Mouse (Mus musculus) thymus, postnatal 4 days (tissue): ENCODE data around the gene Dntt.

Experiments used
- DNase-seq: peaks from one replicate; pipeline ENCODE4 v3.0.0; 2021

The Dntt gene

DNA sequence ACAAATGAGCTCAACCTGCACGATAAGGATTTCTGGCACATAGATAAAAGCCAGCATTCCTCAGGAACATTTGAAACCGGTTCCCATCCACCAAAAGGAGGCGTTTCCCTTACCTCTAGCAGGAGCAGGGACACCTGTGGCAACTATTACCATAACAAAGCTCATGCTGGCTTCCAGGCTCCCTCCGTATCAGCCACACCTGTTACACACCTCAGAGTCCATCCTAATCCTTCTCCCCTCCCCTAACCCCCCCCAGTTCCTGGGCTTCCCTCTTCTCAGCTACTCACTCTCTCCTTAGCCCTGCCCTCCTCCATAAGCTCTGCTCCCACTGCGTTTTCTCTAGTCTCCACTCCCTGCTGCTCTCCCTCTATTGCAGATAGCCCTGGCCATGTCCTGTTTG is 15.5 kb upstream of the Dntt start:
- DNase-seq = no peak

DNA sequence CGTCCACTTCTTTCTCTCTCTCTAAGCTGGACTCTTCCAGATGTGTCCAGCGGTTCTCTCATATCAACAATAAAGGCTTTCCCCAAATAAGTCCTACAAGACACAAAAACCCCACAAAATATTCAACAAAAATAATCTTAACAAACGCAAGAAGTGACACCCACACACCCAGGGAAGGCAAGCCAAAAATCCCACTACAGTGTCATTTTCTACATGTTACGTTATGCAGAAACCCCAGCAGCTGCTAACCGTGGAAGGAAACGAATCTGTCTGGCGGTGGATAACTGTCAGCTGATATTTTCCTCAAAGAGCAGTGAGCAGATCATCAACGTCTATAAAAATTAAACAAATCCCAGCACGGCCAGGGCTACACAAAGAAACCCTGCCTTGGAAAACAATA is 15.1 kb upstream of the Dntt start:
- no peak for DNase-seq

DNA sequence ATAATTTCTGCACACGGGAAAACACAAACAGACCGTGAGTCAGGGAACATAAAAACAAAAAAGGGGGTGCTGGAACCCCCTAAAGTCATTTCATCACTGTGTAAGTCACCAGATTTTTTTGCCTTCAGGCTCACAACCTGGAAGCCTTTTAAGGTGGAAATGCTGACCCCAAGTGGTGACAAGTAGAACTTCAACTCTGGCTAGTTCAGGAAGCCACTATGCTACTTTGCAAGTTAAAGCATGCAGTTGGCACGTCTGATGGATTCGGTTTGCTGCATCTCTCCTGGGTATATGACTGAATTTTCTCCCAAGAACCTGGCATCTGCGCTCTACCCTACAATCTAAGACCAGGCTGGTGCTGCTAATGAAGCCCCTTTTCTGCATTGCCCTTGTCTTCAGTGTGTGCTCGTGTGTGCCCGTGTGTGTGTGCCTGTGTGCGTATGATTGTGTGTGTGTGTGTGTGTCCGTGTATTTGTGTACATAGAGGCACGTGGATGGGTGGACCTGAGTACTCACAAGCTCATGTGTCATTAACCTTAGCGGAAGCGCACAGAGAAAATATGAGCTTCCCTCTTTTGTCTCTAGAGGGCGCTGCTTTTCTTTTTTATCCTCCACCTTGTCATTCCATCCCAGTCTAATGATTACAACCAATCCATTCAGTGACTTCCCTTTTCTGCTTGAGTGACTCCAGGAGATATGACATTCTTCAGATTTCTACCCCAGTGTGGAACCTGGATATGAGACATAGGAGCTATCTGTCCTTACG is 12.9 kb upstream of the Dntt start:
- peak; percentile 71 for DNase-seq

DNA sequence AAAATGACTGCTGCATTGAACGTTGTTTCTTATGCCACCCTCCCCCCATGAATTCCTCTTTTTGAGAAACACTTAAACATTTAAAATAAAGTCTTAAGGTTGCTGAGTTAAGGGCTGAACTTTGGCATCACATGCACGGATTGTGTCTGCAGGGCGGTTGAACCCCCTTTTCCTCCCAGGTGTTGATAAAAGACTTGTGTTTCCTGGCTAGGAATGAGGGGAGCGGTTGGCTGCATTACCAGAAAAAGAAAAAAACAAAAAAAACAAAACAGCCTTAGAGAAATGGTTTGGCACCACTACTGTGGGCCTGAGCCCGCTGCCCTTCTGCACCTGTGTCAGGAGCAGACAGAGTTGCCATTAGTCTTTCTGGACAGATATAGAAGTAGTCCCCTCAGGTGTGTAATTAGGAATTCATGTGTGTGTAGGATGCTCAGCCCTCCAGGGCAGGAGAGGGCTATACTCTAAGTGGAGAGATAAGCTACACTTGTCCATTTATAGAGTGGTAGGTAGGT is 9.9 kb upstream of the Dntt start:
- peak; percentile 57 for DNase-seq

DNA sequence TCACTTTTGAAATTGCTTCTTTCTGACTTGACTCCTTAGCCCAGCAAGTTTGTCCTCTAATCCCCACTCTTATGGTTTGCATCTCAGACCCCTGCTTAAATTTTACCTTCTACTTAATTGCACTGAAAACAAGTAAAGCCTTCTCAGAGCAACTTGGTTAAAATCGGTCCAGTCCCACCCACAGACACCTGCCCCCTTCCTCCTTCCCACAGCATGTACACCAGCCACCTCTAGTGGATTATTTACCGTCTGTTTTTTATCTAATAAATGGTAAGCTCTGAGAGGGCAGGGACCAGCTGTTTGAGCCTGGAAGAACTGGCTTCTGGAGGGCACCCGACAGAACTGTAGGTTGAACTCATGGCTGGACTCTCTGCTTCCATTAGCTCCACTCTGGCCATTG is 8.5 kb upstream of the Dntt start:
- no peak for DNase-seq

DNA sequence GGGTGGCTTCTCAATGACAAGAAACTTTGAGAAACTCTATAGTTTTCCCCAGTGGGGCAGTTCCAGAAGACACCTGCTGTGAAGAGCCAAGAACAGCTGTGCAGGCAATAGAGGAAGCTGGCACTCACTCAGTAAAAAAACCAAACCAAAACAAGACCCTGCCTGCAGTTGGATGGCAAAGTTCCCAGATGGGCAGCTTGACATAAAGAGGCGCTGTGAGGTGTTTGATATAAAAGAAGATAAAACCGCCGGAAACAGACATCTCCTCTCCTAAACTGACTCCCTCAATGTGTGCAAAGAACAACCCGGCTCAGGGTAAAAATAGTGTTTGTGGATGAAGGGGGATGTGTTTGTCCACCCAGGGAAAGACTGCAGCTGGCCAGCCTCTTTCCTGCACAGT is 6.8 kb upstream of the Dntt start:
- DNase-seq = peak; percentile 60

DNA sequence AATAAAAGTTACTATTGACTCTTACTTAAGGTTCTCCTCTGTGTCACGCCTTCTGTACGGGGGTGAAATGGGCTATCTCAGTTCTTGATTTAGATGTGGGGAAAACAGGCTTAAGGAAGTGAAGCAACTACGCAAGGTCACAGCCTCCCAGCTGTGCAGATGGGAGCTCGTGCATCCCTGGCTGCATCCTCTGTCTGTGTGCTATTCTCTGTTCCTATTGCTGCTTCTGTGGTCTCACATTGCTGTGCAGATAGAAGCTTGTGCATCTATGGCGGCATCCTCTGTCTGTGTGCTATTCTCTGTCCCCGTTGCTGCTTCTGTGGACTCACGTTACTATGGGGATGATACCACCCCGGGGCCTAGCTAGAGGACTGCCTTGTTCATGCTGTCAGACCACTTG is 2.5 kb upstream of the Dntt start:
- peak; percentile 51 for DNase-seq

DNA sequence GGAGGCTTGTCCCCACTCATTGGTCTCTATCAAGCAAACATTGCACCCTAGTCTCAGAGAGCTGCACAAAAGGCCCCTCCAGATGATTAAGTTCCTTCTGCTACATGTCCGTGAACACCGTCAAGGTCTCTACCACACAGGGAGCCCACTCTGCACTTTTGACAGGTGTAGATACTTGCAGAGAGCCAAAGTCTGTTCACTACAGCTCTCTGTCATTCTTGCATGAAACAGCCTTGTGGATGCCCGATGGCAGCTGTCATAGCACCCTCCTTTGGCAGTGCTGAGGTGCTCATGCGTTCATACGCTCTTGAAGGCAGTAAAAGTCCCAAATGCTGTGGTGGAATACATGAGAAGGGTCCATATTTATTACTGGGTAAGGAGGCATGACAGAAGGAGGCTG is 2.1 kb upstream of the Dntt start:
- peak; percentile 62 for DNase-seq

DNA sequence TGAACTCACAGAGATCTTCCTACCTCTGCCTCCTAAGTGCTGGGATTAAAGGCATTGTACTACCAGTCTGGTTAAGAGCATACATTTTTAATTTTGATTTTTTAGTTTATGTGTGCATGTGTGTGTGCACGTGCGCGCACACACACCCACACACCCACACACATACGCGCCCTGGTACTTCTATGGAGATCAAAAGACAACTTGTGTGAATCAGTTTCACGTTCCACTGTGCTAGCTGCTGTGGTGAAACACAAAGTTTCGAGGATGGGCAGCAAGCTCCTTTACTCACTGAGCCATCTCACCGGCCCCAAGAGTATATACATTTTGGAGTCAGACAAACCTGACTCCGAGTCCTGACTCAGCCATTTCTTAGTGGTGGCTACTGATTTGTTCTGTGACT is 1.5 kb upstream of the Dntt start:
- DNase-seq = peak; percentile 35

DNA sequence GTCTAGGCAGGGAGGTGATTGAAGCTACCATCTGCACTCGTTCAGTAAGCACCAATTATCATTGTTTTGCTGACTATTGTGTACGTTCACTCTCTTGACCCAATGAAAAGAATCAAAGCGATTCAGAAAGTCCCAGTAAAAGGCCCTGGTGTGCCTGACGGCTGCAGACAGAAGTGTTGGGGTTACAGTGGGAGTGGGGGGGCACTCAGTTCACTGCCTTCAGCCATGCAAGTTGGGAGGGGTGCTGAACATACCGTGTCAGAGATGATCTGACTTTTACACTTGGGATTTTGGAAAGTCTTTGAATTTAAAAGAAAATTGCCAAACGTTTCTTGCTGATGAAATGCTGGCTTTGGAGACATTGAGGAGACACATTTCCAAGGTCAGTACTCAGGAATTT is 1.1 kb downstream of the Dntt start:
- DNase-seq = peak; percentile 71

DNA sequence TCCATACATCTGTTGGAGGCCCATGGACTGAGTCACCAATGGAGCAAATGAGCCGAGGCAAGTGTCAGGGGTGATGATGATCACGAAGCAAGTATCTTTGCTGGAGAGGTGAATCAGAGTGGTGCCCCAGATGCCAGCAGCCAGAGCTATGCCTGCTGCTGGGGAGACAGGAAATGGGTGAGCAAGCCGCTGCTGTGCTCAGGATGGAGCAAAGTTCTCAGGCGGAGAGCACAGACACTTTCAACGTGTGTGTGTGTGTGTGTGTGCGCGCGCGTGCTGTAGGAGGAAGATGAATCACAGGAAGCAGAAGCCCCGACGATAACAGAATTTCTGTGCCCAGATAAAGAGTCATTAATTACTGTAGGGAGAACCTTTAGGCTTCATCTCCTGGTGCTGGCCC is 1.9 kb downstream of the Dntt start:
- peak; percentile 79 for DNase-seq

DNA sequence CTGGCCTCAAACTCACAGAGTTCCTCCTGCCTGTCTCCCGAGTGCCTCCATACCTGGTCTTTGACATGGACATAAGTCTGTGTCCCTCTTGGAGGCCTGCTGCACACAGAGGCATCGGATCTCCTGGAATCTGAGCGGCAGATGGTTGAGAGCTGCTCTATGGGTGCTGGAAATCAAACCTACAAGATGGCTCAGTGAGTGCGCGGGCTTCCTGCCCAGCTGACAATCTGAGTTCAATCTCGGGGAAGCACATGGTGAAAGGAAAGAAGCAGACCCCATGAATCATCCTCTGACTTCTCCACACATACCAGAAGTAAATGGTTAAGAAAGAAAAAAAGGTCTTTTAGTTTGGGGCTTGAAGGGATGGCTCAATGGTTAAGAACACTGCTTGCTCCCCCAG is 2.8 kb downstream of the Dntt start:
- peak; percentile 44 for DNase-seq

DNA sequence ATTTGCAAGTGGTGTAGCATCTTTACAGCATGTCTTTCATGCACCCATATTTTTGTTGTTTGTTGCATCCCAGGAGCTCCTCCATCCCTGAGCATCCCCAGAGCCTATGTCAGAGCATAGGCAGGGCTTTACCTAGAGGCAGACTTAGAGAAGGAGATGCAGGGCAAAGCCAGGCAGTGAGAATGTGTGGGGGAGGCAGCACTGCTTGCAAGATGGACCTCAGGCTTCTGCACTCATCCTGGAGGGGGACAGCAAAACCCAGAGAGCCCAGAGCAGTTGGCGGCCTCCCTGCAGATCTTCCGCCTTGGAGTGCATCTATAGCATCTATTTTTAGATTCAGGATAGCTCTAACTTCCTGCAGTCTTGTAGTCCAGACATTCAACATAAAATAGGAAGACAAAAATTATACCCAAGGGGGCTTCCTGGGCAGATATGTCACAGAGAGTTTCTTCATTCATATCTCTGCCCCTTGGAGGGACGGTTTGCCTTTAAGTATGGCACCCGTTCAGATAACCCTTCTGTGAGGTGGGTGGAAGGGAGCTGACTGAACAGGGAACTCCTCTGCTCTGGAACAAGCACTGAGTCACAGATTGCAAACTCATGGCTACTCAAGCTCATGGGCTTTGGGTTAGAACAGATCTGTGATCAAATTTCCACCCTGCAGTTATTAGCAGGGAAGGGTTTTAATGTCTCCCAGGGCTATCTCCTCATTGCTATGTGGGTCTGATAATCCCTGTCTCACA is 6.9 kb downstream of the Dntt start:
- no peak for DNase-seq

DNA sequence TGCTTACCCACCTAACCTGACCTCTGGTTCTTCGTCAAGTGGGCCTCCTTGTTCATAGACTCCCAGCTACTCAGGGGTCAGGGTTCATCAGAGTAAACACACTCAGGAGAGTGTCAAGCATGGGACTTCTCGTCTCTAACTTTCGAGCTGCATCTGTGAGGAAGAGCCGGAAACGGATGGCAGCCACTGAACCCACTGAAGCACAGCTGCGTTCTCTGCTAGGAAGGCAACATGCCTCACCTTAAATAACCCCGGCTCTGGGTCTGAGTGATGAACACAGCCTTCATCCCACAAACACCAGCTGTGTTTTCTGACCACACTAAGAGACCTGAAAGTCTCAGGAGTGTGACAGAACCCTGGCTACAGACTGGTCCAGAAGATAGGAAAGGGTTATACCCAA is 10.0 kb downstream of the Dntt start:
- DNase-seq = peak; percentile 77

DNA sequence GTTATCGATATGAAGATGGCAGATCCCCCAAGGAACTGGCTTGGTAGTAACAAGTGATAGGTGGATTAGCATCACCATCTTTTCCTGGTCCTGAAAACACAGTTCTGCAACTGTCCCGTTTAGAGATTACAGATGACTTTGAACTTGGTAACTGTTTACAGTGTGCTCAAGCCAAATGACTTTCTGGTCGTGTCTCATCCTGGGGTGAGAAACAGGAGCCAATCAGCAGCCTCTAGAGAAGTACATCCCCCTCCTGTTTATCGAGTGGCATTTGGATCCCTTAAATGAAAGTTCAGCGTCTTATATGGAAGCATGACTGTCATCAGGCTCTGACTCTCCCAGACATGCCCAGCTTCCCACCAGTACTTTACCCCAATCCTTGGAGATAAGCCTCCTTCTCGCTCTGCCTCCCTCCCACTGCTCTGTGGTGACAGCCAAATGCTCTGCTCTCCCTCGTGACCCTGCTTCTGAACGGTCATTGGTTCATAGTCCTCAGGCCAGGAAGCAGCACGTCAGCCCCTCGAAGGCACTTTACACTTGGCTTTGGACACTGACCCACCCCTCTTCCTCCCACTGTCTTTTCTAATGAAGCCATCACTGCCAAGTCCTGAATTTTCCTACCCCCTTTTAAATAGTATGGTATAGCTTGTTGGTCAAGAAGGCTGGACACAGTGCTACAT is 16.2 kb downstream of the Dntt start:
- DNase-seq = no peak

DNA sequence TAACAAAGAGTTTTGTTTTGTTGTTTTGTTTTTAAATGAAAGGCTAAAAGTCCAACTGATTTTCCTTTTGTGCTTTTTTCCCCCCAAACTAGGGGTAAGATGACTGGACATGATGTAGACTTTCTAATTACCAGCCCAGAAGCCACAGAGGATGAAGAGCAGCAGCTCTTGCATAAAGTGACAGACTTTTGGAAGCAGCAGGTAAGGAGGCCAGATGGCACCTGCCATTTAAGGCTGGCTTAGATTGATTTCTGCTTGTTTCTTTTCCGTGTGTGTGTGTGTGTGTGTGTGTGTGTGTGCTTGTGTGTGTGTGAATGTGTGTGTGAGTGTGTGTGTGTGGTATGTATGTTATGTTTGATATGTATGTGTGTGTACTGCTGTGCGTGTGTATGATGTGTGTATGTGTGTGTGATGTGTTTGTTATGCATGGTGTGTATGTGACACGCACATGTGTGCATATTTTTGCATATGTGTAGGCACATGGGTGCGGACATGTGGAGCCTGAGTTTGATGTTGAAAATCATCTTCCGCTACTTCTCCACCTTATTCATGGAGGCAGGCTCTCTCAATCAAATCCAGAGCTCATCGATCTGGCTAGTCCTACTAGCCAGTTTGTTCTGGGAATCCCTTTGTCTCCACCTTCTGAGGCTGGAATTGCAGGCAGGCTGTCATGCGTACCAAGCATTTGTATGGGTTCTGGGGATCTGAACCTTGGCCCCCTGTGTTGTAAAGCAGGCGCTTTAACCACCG is 18.5 kb downstream of the Dntt start:
- no peak for DNase-seq

DNA sequence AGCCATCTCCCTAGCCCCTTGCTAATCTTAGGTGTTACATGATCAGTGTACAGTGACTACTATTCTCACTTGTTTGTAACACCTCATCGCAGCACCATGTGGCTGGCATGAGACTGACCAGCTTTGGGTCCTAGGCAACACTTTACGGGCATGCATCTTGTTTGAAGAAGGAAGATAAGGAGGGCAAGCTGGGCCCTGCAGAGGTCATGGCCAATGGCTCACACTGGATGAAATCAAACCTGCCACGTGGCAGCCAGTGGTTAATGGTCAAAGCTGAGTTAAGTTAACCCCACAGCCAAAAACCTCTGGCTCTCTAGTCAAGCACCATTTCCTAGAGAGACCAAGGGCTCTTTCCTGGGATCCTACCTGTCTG is 19.1 kb downstream of the Dntt start:
- DNase-seq = no peak

DNA sequence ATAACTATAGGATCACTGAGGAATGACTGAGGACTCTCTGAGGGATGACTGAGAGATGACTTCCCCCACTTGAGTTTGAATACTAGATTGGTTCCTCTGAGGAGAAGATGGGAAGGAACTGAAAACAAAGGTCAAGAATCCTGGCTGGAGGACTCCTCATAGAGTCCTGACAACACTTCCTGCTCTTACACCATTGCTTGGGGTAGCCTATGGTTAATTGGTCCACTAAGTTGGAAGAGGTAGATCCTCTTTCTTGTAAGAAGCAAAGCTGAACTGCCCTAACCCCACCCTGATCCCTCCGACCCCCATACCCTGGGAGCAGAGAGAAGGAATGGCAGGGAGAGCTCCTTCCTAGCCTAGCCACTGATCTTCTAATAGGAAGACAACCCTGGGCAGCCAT is 22.6 kb downstream of the Dntt start:
- DNase-seq = no peak

DNA sequence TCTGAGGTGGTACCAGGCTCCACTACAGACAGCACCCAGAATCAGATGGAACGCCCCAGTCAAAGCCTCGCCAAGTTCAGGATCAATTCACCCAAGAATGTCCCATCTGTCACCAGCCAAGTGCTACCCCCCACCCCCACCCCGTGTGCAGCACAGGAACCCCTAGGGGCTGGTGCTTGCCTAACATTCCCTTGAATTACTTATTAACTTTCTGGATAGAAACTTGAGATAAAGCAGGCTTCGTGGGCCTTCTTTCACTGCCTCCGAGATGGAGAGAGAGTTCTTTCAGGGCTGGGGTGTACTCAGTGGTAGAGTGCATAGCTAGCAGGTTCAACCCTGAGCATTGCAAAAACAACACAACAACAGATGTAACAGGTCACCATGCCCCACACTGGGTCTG is 23.2 kb downstream of the Dntt start:
- DNase-seq = no peak

DNA sequence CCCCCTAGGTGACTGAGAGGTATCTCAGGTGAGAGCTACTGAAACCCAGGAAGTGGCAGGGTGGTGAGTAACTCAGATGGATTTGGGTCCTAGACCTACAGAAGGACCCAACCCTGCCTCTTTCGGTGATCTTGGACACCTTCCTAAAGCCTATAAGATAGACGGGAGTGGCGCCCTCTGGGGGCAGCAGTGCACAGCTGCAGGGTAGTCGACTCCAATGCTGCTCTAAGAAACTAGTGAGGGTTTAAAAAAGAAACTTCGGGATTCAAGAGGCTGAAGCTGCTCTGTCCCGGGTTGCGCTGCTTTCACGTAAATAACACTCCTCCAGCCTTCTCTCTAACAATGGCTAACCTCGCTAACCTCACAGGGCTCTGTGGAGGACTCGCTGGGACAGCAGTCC is 24.5 kb downstream of the Dntt start:
- peak; percentile 91 for DNase-seq

DNA sequence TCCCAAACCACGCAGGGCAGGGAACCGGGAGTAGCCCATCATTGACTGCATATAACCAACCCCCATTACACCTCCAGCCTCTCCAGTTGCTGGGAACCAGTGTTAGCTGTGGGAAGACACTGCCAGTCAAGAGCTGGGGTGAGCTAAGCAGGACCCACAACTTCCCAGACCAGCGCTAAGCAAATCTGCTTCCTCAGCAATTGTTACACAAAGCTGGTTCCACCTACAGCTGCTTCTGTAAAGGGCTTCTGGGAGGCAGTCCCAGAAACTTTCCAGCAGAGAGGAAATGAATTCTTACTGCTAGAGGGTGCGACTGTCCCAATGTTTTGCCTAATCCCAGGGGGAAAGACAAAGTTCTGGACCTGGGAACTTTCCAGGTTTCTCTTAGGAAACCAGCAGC is 25.6 kb downstream of the Dntt start:
- DNase-seq = no peak

DNA sequence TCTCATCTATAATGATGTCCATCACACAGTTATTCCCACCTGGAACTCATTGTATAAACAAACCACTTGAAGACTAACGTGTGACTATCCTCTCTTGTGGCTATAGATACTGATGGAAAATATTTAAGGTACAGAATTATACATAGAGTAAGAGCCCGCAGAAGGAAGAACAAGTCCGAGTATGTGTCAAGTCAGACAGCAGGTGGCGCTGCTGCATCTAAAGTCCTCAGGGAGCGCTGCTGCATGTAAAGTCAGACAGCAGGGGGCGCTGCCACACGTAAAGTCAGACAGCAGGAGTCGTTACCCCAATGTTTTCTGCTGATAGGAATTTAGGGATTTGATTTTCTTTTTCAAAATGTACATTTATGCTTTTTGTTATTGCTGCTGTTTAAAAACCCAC is 42.4 kb downstream of the Dntt start:
- DNase-seq = peak; percentile 98

DNA sequence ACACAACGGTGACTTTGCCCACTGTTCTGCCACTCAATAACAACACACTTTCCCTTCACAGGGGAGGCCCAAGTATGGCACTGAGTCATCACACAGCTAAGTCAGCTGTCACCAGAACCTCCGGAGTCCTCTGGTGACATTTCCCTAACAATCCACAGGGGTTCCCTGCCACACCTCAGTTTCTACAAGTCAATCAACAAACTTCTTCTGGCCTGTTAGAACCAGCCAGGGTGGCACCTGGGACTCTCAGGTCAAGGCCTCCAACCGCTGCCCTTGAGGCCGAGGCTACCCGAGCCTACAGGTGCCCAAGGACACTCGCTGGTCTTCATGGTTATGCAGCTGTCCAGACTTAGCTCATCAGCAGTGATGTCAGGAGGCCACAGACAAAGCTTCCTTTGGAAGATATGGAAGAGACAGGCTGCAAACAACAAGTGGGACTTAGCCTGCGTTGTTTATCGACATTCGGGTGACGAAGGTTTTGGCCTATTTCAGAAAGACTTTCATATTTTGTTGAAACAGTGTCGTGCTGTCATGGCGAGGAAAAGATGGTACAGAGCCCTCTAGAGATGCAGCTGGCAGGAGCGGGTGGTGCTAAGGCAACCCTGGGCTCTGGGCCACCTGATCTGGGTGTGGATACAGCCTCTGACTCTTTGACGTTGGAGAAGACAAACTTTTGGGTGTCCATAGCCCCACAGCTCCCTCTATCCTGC is 44.8 kb downstream of the Dntt start:
- no peak for DNase-seq
